Mouse (Mus musculus) MEL-GATA-1-ER (cell line): ENCODE measurements around the gene Tmem132e.

Source experiments
- DNase-seq: peaks from one replicate; pipeline ENCODE4 v3.0.0-alpha.2; 2012; ENCODE audit warnings: low read depth; ENCODE audit errors: extremely low read depth

The Tmem132e gene

GRCm38 (mm10) chr11:82388371-82389313 is at the start of gene Tmem132e:
TSS of gene Tmem132e (plus strand) at chr11:82388900.
- DNase-seq, result no peak

GRCm38 (mm10) chr11:82339921-82340401 is 48.7 kb upstream of the Tmem132e start:
- no peak for DNase-seq

- DNase-seq, result no peak
These were observed 48.3 kb upstream of the Tmem132e start for GRCm38 (mm10) chr11:82340416-82340815.

- no peak for DNase-seq
These were observed 47.8 kb upstream of the Tmem132e start for GRCm38 (mm10) chr11:82340900-82341299.

GRCm38 (mm10) chr11:82351039-82351438 is 37.7 kb upstream of the Tmem132e start:
- no peak for DNase-seq

GRCm38 (mm10) chr11:82370151-82370550 is 18.5 kb upstream of the Tmem132e start:
- no peak for DNase-seq

GRCm38 (mm10) chr11:82371577-82371976 is 17.1 kb upstream of the Tmem132e start:
- DNase-seq, result no peak

GRCm38 (mm10) chr11:82380606-82381202 is 8.0 kb upstream of the Tmem132e start:
- no peak for DNase-seq

- DNase-seq, result no peak
These were observed 1.6 kb upstream of the Tmem132e start for GRCm38 (mm10) chr11:82386970-82387540.

- DNase-seq, result no peak
These were observed 874 bp upstream of the Tmem132e start for GRCm38 (mm10) chr11:82387711-82388341.

- DNase-seq, result no peak
These were observed 944 bp downstream of the Tmem132e start for GRCm38 (mm10) chr11:82389396-82390291.

- DNase-seq, result no peak
These were observed 3.6 kb downstream of the Tmem132e start for GRCm38 (mm10) chr11:82392341-82392740.

GRCm38 (mm10) chr11:82399621-82400020 is 10.9 kb downstream of the Tmem132e start:
- no peak for DNase-seq

- no peak for DNase-seq
These were observed 16.9 kb downstream of the Tmem132e start for GRCm38 (mm10) chr11:82405641-82406040.

GRCm38 (mm10) chr11:82406358-82407221 is 17.9 kb downstream of the Tmem132e start:
- DNase-seq, result no peak

- no peak for DNase-seq
These were observed 23.8 kb downstream of the Tmem132e start for GRCm38 (mm10) chr11:82412496-82412895.

GRCm38 (mm10) chr11:82418337-82419041 is 29.8 kb downstream of the Tmem132e start:
- DNase-seq, result no peak

GRCm38 (mm10) chr11:82421909-82422308 is 33.2 kb downstream of the Tmem132e start:
- no peak for DNase-seq

GRCm38 (mm10) chr11:82423521-82423920 is 34.8 kb downstream of the Tmem132e start:
- no peak for DNase-seq
